Mouse (Mus musculus): ENCODE measurements around the gene Rassf1.
A peak's percentile ranks its signal among the peaks of the same experiment; 100 is the strongest.

Rassf1 gene

GRCm38 (mm10) chr9:107540420-107540819, 10.9 kb upstream of the Rassf1 start:
- no peak for DNase-seq (ENCODE audit: low read depth, low spot score)

- DNase-seq (ENCODE audit: low read depth, low spot score): no peak
Observed at GRCm38 (mm10) chr9:107541005-107541404, 10.3 kb upstream of the Rassf1 start.

GRCm38 (mm10) chr9:107541474-107542351, 9.6 kb upstream of the Rassf1 start, which contains the start of the genes Cyb561d2 and Nprl2:
Gene Cyb561d2 (minus strand): TSS chr9:107542193.
Gene Nprl2 (plus strand): TSS chr9:107542226.
- peak; percentile 93 for DNase-seq (ENCODE audit: low read depth, low spot score)

GRCm38 (mm10) chr9:107542352-107542686, 9.0 kb upstream of the Rassf1 start:
- DNase-seq (ENCODE audit: low read depth, low spot score): no peak

- DNase-seq (ENCODE audit: low read depth, low spot score): no peak
Observed at GRCm38 (mm10) chr9:107542721-107543120, 8.6 kb upstream of the Rassf1 start.

- DNase-seq (ENCODE audit: low read depth, low spot score): no peak
Observed at GRCm38 (mm10) chr9:107543299-107543698, 8.1 kb upstream of the Rassf1 start.

- DNase-seq (ENCODE audit: low read depth, low spot score): no peak
Observed at GRCm38 (mm10) chr9:107544196-107544700, 7.1 kb upstream of the Rassf1 start.

- DNase-seq (ENCODE audit: low read depth, low spot score): no peak
Observed at GRCm38 (mm10) chr9:107544729-107545128, 6.6 kb upstream of the Rassf1 start.

- no peak for DNase-seq (ENCODE audit: low read depth, low spot score)
Observed at GRCm38 (mm10) chr9:107545199-107545598, 6.2 kb upstream of the Rassf1 start.

GRCm38 (mm10) chr9:107545602-107546001, 5.8 kb upstream of the Rassf1 start:
- DNase-seq (ENCODE audit: low read depth, low spot score): no peak

GRCm38 (mm10) chr9:107547026-107547425, 4.3 kb upstream of the Rassf1 start, which contains the start of gene Zmynd10:
Gene Zmynd10 (plus strand): TSS chr9:107547298.
- peak; percentile 93 for DNase-seq (ENCODE audit: low read depth, low spot score)

GRCm38 (mm10) chr9:107547957-107548356, 3.4 kb upstream of the Rassf1 start:
- DNase-seq (ENCODE audit: low read depth, low spot score): no peak

- DNase-seq (ENCODE audit: low read depth, low spot score): no peak
Observed at GRCm38 (mm10) chr9:107548820-107549219, 2.5 kb upstream of the Rassf1 start.

GRCm38 (mm10) chr9:107549297-107550074, 1.9 kb upstream of the Rassf1 start:
- DNase-seq (ENCODE audit: low read depth, low spot score): no peak

GRCm38 (mm10) chr9:107550491-107551116, 751 bp upstream of the Rassf1 start:
- DNase-seq (ENCODE audit: low read depth, low spot score): no peak

GRCm38 (mm10) chr9:107551890-107552355, 568 bp downstream of the Rassf1 start:
- no peak for DNase-seq (ENCODE audit: low read depth, low spot score)

- no peak for DNase-seq (ENCODE audit: low read depth, low spot score)
Observed at GRCm38 (mm10) chr9:107552690-107553393, 1.5 kb downstream of the Rassf1 start.

- DNase-seq (ENCODE audit: low read depth, low spot score): peak; percentile 48
Observed at GRCm38 (mm10) chr9:107553541-107554318, 2.4 kb downstream of the Rassf1 start.

- peak; percentile 99 for DNase-seq (ENCODE audit: low read depth, low spot score)
Observed at GRCm38 (mm10) chr9:107554319-107554825, 3.0 kb downstream of the Rassf1 start.

- DNase-seq (ENCODE audit: low read depth, low spot score): no peak
Observed at GRCm38 (mm10) chr9:107555031-107555457, 3.7 kb downstream of the Rassf1 start.

All from forelimb bud, embryonic 11.5 days (tissue).